Mouse (Mus musculus) cerebellum, adult 9-10 months (tissue): Measurements from ENCODE around the gene Wrap53.
"Not testable (repeated sequence)": the region's sequence is repeated elsewhere in the genome, so short reads cannot be mapped to it uniquely, and the experiment has no call there.

Experiments used
- DNase-seq: peaks from one replicate; pipeline ENCODE4 v3.0.0; 2022

Wrap53 gene

DNA sequence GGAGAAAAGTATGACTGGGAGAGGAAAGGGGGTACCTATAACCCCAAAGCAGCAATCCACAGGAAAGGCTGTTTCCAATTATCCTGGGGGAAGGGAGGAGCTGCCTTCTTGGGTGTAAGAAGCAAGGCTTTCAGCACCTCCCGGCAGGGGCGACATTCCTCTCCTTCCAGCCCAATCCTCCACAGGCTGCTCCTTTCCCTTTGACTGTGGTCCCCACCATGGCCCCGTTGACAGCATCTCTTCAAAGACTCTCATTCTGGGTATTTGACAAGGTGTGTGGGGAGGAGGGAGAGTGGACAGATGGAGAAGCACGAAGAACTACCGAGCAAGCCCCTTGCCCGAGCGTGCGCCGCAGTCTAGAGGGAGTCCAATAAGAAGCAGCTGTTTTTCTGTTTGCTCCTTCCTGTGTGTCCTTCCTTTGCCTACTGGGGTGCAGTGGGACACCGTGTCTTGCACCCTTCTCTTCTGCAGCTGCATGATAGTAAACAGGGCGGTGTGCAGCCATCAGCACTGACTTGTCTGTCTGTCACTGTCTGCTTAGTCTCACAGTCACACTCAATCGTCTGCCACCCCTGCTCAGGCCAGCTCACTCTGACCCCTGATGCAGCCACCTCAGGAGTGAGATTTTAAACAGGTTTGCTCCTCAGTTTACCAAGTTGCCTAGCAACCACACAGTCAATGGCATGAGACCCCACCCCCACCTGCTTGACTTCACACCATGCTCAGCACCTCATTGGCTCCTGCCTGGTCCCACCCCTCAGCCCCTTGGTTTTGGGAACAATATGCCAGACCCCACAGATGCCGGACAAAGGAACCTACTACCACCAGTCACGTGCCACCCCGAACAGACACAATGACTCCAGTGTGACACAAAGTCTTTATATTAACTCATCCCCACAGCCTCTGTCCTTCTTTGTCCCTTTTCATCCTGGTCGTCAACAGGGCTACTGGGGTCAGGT, 18.9 kb downstream of the Wrap53 start:
- no peak for DNase-seq

DNA sequence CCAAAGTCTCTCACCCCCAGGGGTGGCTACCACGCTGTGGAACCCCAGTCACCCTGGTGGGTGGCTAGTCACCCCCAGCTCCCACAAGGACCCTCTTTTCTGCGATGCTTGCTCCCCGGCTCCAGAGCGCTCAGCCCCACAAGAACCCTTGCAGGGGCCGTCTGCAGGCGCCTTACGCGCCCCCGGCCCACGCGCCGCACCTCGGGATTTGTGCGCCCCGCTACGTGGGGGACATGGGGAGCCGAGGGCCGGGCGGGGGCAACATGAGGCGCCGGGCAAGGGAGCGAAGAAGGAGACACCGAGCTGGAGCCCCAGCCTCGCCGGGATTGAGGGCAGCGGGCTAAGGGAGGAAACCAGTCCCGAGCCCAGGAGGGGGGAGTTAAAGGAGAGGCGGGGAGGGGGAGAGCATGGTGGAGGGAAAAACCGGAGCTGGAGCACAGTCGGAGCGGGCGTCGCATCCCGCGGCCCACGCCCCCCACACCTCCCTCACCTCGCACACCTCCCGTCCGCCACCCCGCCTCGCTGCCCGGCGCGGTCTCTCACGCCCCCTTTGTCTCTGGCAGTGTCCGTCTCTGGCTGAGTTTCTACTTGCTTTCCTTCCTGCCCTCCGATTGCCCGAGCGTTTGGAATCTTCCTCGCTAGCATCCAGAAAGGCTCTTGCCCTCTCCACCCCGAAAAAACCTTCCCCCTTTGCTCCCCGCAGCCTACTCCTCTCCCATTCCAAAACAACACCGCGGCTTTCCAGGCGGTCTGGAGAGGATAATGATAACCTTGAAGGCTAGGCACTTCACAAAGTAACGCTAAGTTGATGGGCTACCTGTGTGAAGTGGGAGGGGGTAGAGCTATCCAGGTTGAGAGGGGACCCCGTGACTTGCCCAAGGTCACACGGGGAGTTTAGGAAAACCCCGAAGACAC, 19.9 kb downstream of the Wrap53 start, which contains the start of gene Efnb3:
Efnb3 (minus strand) TSS at position 355 of the 915 bp plus-strand sequence.
- no peak for DNase-seq

DNA sequence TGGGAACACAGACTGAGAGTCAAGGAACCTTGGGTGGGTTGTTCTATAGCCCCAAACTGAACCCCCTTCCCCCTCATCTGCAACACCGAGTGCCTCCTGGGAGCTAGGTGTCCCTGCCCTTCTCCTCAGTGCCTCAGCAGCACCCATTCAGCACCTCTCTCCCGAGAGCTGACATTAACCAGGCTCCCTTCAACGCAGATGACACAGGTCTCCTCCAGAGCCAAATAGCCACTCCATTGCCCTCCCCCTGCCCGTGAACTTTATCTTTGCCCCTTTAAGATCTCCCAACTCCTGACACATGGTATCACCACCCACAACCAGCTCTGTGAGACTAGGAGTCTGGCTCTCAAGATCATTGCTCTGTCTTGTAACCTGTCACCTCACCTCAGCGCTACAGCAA, 20.9 kb downstream of the Wrap53 start:
- no peak for DNase-seq

DNA sequence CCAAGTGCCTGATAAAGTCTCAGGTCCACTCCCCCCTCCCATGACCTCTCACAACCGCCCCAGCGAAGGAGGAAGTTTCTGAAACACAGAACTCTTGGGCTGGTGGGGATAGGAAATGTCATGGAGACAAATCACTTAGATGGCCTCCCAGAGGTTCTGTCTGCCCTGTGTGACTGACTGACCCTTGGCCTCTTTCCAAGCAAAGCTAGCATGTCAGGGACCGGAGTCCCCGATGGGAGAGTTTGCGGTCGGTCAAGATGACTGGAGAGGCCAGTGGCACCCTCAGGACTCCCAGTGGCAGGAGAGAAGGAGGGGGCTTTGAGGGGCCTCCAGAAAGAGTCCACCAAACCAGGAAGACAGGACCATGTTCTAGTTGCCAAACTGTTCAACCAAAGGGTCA, 21.3 kb downstream of the Wrap53 start:
- DNase-seq, result no peak

DNA sequence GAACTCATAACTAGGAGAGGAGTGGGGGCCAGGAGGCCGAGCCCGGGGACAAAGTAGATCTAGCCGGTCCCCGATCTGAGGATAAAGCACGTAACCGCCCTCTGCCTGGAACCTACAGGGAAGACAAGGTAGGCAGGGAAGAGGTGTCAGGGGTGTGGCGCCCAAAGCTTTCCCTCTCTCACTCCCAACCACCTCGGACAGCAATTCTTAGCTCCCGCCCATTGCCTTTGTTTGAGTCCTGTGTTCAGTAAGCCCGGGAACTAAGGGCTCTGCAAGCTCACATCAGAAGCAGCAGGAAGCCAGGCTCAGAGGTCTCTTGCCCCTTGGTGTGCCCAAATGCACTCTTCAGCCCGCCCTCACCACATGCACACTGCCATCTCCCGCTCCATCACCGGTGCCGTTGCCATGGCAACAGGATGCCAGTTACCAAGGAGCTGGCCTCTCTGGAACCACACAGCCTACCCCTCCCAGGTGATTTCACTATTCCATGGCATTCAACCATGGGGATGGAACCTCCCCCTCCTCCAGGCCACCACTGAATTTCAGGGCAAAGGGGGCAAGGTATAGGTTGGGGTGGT, 22.6 kb downstream of the Wrap53 start:
- no peak for DNase-seq

DNA sequence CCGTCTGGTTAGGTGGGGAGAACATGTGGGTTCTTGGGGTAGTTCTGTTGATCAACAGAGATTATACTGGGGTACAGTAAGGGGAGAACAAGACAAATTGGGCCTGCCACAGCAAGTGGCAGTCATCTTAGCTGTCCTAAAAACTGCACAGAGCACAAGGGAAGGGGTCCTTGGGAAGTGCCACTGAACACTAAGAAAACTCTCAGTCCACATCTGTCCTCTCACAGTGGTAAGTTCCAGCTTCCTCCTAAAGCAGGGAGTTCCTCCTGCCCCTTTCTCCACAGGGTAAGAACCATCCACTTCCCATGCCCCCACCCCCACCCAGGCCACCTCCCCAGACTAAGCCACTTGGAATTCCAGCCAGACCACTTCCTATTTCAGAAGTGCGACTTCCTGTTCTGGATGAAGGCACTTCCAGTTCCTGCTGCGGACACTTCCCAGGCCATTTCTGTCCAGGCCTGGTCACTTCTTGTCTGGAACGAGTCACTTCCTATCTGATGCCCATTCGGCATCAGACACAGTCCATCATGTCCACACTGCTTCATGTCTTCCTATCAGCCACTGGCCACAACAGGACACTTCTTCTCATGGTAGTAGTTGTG, 25.4 kb downstream of the Wrap53 start:
- no peak for DNase-seq

DNA sequence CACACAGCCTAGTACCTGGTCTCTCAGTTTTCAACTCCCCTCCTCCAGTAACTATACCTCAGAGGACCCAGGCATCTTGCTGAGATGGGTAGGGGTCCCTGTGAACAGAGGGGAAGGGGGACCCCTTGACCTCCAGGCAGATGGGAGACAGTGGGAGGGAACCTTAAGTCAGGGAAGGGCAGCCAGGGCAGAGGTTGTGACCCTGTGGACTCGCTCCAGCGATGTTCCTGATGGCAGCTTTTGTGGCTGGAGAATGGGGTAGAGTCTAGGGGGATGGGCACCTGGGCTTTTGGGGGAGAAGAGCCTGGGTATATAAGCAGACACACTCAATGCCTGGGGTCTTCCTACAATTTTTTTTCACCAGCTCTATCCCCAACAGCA, 26.7 kb downstream of the Wrap53 start:
- DNase-seq, result no peak

DNA sequence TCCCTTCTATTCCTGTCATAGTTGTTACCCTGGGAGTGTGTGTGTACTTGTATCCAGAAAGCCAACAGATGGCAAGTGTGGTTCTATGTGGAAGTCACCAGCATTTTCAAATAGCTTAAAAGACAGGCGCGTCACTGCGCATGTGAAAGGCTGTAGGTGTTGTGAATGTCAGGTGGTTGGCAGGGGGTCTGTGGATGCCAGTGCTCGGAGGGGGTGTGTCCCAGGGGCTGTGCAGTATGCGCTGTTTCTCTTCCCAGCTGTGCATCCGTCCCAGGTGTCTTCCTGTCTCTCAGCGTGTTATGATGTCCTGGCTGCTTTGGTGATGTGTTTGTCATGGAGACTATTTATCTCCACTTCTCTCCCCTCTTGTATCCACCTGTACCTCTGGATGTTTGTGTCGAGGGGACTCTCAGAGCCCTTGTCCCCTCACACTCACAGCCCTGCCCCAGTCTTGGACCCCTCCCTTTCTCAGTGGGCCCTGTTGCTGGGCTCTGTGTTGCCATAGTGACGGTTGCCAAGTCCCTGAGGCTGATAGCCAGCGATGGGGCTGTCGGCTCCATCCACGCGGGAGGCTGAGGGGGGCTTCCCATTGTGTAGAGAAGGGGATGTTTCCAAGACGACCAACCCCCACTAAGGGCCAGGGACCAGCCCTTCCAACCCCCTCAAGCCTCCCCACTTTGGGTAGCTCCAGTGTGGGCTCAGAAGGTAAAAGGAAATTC, 27.3 kb downstream of the Wrap53 start:
- DNase-seq, result no peak

DNA sequence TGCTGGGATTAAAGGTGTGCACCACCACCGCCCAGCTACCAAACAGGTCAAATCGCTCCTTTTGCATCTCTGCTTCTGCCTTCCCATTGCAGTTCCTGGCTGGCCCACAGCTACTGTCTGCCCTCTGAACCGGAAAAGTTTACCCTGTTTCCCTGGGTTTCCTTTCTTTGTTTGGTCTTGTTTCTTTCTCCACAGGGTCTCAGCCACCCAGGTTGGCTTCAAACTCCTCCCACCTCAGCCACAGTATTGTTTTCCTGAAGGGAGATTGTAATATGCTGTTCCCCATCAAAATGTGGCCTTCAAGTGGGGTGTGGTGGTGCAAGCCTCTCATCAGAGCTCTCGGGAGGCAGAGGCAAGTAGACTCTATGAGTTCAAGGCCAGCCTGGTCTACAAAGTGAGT, 28.7 kb downstream of the Wrap53 start:
- no peak for DNase-seq

DNA sequence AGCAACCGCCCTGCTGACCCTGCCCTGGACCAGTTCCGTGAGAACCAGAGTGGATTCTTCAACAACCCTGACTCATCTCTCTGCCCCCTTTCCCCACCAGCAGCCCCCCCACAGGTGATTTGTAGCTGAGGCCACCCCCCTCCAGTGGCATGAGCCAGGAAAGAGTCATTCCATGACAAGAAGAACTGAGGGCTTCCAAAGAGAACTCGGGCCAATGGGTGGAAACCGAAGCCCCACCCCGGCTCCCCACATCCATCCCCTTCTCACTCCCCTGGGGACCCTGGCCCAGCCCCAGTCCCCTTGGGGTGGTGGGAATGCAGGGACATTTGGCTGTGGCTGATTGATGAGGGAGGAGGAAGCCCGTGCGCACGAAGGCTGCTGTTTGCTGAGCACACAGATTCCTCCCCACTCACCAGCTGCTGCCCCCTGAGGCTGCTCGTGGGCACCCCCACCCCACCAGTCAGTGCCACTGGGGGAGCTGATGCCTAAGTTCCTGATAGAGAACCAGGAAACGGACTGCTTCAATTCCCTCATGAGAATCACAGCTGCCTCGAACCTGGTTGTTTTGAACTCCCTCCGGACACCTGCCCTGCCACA, 30.9 kb downstream of the Wrap53 start, which contains the start of gene Dnah2:
Dnah2 (minus strand) TSS at position 51 of the 597 bp plus-strand sequence.
- no peak for DNase-seq

DNA sequence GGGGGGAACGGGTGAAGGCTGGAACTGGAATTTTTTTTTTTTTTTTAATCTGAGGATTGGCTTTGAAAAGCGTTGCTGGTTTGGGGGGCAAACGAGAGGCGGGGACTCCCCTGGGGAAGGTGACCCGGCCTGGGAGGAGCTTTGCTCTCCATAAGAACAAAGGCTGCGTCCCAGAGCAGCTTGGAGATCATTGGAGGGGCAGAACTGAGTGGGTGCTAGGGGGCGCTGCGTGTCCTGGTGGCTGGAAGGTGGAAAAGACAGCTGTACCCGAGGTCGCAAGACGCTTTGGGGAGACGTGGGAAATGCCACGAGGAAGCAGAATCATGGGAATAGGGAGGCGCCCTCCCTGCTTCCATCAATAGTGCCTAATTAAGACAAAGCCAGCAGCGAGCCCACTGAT, 33.0 kb downstream of the Wrap53 start:
- DNase-seq, result no peak

DNA sequence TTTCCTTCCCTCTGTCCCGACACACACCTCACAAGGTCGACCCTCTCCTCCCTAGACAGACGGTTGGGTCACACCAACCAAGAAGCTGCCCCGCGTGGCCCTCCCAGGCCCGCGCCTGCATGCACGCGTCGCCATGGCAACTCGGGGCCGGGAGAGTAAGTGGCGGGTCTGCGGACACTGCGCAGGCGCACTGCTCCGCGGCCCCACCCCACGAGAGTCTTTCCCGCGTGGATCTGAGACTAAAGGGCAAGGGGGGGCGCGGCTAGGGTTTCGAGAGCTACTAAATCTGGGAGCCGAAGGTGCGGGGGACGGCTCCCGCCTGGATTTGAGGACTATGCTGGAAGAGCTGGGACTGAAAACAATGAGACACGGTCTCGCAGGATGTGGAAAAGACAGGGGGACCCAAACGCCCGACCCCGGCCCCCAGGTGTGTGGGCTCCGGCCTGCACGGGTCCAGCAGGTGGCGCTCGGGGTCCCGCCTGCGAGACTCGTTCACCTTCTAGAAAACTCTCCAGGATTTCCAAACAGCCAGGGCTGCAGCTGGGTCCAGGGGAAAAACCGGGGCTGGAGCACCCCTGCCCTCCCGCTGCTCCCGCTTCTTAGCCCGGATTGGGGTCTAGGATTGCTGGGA, 33.5 kb downstream of the Wrap53 start:
- DNase-seq, result peak; percentile 70

DNA sequence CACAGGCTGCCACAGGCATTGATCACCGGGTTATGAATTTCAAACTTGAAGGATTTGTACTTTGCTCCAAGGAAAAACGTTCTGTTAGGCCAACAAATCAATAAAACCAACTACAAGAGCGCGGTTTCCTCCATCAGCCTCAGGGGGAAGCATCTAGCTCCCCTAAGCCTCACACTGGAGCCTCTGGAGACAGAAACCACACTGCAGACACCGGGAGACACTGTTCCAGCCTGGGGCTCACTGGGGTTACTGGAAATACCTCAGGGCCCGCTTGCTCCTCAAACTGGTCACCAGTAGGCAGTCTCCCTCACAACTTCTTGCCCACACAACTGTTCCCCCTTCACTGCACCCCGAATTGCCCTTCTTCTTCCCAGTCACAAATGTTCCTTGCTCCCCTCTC, 34.1 kb downstream of the Wrap53 start:
- DNase-seq, result no peak

DNA sequence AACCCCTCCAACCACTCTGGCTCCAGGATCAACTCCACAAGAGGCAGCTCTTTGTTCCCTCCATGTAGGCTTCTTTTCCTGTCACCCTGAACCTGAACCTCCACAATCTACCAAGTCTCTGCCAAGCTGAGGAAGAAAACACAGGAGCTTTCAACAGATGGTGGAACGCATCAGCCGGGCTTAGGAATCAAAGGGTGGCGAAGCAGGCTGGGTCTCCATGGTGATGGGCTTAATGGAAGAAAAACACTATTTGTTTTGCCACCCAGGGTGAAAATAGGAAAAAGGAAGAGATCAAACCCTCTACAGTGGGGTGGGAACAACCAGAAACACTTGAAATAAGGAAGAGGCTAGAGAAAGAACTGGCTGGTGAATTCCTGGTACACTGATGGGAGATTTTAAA, 36.5 kb downstream of the Wrap53 start:
- no peak for DNase-seq

DNA sequence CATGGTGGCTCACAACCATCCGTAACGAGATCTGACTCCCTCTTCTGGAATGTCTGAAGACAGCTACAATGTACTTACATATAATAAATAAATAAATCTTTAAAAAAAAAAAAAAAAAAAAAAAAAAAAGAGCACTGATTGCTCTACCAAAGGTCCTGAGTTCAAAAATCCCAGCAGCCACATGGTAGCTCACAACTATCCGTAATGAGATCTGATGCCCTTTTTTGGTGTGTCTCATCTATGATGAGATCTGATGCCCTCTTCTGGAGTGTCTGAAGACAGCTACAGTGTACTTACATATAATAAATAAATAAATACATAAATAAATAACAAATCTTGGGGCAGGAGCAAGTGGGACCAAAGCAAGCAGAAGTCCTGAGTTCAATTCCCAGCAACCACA, 38.3 kb downstream of the Wrap53 start:
- DNase-seq, result not testable (repeated sequence)

DNA sequence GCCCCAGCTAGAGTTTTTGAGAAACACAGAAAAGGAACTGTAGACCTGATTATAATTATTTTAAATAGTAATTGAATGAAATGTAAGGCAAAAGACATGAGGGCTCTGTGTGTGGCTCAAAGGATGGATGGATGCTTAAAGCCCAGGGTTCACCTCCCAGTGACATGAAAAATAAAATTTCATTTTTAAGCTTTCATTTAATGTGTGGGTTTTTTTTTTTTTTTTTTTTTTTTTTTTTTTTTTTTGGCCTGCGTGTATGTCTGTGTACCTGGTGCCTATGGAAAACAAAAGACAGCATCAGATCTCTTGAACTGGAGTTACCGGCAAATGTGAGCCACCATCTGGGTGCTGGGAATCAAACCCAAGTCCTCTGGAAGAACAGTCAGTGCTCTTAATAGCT, 39.4 kb downstream of the Wrap53 start:
- no peak for DNase-seq

DNA sequence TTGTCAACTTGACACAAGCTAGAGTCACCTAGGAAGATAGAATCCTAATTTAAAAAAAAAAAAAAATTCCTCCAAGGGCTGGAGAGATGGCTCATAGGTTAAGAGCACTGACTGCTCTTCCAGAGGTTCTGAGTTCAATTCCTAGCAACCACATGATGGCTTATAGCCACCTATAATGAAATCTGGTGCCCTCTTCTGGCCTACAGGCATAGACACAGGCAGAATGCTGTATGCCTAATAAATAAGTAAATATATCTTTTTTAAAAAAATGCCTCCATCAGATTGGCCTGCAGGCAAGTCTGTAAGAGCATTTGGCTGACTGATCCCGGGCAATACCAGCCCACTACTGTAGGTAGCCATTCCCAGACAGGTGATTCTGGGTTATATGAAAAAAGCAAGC, 45.1 kb downstream of the Wrap53 start:
- DNase-seq, result no peak

DNA sequence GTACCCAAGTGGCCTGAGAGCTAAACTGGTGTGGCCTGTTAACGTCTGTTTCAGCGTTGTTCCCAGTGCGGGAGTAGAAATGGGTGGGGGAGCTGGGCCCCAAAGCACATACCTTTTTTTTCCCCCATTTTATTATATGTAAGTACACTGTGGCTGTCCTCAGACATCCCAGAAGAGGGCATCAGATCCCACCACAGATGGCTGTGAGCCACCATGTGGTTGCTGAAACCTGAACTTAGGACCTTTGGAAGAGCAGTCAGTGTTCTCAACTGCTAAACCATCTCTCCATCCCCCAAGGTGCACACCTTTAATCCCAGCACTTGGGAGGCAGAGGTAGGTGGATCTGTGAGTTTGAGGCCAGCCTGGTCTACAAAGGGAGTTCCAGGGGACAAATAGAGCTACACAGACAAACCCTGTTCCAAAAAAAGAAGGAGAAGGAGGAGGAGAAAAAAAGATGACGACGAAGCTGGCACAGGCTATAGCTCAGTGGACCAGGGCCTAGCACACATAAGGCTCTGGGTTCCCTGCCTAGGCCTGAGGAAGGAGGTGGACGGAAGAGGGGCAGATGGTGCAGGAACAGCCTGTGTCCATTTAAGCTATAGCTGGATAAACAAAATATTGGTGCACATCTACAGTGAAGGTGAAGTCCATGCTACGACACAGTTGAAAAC, 47.4 kb downstream of the Wrap53 start:
- DNase-seq, result no peak

DNA sequence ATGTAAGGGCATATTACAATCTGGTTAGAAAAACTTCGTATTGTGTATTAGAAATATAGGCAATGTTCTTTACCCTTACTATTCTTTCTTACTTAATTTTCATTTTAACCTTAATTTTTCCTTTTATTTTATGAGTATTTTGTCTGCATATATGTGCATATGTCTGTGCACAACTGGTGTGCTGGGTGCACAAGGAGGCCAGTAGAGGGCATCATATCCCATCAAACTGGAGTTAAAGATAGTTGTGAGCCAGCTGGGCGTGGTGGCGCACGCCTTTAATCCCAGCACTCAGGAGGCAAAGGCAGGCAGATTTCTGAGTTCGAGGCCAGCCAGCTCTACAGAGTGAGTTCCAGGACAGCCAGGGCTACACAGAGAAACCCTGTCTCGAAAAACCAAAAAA, 49.3 kb downstream of the Wrap53 start:
- not testable (repeated sequence) for DNase-seq

DNA sequence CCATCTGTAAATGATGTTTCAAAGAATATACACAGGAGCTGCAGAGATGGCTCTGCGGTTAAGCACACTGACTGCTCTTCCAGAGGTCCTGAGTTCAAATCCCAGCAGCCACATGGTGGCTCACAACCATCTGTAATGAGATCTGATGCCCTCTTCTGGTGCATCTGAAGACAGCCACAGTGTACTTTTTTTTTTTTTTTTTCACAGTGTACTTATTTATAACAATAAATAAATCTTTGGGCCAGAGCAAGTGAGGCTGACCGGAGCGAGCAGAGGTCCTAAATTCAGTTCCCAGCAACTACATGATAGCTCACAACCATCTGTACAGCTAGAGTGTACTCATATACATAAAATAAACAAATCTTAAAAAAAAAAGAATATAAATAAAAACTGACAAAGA, 49.8 kb downstream of the Wrap53 start:
- not testable (repeated sequence) for DNase-seq

DNA sequence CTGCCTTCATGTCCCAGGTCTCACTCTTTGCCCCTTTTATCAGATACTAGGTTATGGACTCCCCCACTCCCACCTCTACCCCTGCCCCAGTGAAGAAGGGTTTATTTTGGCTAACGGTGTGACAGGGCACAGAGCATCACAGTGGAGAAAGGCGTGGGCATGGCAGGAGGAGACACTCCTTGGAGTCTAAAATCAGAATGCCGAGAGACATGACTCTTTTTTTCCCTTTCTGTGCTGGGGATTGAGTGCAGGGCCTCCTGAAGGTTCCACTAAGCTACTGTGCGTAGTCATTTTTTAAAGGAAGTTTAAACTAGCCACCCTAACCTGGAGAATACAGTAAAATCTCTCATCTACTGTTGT, 52.0 kb downstream of the Wrap53 start:
- no peak for DNase-seq
